Mouse (Mus musculus): ENCODE measurements around the gene Isg15. TPM values are rescaled to one million over a fixed set of nuclear protein-coding genes. Genes with fewer than 3 reads are reported as not detected.
A peak's percentile ranks its signal among the peaks of the same experiment; 100 is the strongest.

The Isg15 gene
- total RNA-seq, 2 experiments from 2014 or later, result 0.49 TPM; not detected in 1

GRCm38 (mm10) chr4:156169129-156169528 is 31.5 kb downstream of the Isg15 start:
- DNase-seq (ENCODE audit: low spot score in 2 of 2), result no peak

GRCm38 (mm10) chr4:156168611-156169010 is 32.0 kb downstream of the Isg15 start:
- DNase-seq (ENCODE audit: low spot score in 2 of 2), result no peak

- no peak for DNase-seq (ENCODE audit: low spot score in 2 of 2)
Measured at GRCm38 (mm10) chr4:156166477-156166876, 34.1 kb downstream of the Isg15 start.

- no peak for DNase-seq (ENCODE audit: low spot score in 2 of 2)
Measured at GRCm38 (mm10) chr4:156154771-156155170, 45.8 kb downstream of the Isg15 start.

GRCm38 (mm10) chr4:156150887-156151286 is 49.7 kb downstream of the Isg15 start:
- peak in 1 of 2 experiments; percentile 3 for DNase-seq (ENCODE audit: low spot score in 2 of 2)

Small RNA genes within 50 kb of the gene (microRNA-seq; reads per million reads assigned to microRNA genes)
- 0.85 reads per million for gene Mir7658

Other genes with a start within 250 kb of the Isg15 start
- gene C1qtnf12, start 238.5 kb downstream of the Isg15 start, total RNA-seq (2021), result 10 to 100 TPM; 24.0 to 36.0 TPM
- gene B3galt6, start 208.2 kb downstream of the Isg15 start, total RNA-seq (2021), result 1 to 10 TPM; 4.8 to 6.0 TPM
- 100 to 1,000 TPM; 116 to 117 TPM for gene Sdf4, start 207.9 kb downstream of the Isg15 start, total RNA-seq (2021)
- 1 to 10 TPM in 1 of 2 experiments, under 1 TPM in 1; 0.93 to 1.4 TPM for gene Tnfrsf4, start 187.0 kb downstream of the Isg15 start, total RNA-seq (2021)
- under 1 TPM; 0.62 to 0.66 TPM for gene Tnfrsf18, start 174.7 kb downstream of the Isg15 start, total RNA-seq (2021)
- gene Ttll10, start 141.4 kb downstream of the Isg15 start, total RNA-seq (2021), result not detected
- gene 9430015G10Rik, start 90.8 kb downstream of the Isg15 start, total RNA-seq (2021), result 10 to 100 TPM in 1 of 2 experiments, 1 to 10 TPM in 1; 9.8 to 12.1 TPM
- under 1 TPM; 0.25 to 0.26 TPM for gene Rnf223, start 70.3 kb downstream of the Isg15 start, total RNA-seq (2021)
- gene Agrn, start 3.3 kb downstream of the Isg15 start, total RNA-seq (2021), result 10 to 100 TPM; 53.2 to 57.1 TPM
- gene AW011738, start 2.5 kb upstream of the Isg15 start, total RNA-seq (2021), result 1 to 10 TPM; 3.6 to 4.1 TPM
- gene Perm1, start 15.1 kb upstream of the Isg15 start, total RNA-seq (2021), result 10 to 100 TPM; 30.8 to 32.7 TPM
- 10 to 100 TPM; 11.5 to 12.2 TPM for gene Plekhn1, start 34.0 kb upstream of the Isg15 start, total RNA-seq (2021)
- 10 to 100 TPM; 30.4 to 31.0 TPM for gene Noc2l, start 35.2 kb upstream of the Isg15 start, total RNA-seq (2021)
- gene Samd11, start 54.8 kb upstream of the Isg15 start, total RNA-seq (2021), result under 1 TPM; 0.10 to 0.26 TPM
- not detected for gene Vmn2r-ps159, start 130.3 kb upstream of the Isg15 start, total RNA-seq (2021)

Measured in gastrocnemius, postnatal 4 days (tissue).